Mouse (Mus musculus): Measurements from ENCODE around the gene Bex1. TPM values are rescaled to one million over a fixed set of nuclear protein-coding genes. Genes with fewer than 3 reads are reported as not detected.
A peak's percentile ranks its signal among the peaks of the same experiment; 100 is the strongest.

Gene Bex1
- total RNA-seq, 1 experiment from 2014 or later, result not detected

DNA sequence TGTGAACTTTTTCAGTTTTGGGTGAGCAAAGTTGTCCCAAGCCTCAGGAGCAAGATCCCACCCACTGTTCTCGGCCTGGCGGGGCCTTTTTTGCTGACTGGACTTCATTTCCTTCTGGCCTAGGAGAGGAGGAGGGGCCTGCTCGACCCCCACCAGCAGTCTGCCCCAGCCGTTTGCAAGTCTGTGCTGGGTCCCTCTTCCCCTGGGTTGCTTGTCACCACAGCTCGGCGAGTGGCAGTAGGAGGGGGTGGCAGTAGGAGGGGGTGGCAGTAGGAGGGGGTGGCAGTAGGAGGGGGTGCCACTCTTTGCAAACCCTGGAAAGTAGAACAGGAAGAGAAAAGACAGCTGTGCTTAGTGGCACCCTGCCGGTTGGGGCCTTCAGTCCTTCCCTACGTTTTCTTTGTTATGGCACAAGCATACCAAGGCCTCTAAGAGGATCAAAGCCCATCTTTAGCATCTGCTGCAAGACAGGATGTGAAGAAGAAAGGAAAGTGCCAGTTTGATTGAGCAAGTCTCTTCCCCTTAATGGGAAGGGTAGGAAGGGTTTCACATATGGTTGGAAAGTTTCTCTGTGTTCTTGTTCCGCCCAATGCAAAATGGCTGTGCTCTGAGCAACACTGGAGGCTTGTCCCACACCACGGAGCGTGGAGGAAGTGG, 34.3 kb downstream of the Bex1 start:
- no peak for ATAC-seq (replicated peaks; ENCODE audit: insufficient number of reproducible peaks, low FRiP score, low TSS enrichment, poor library complexity, severe bottlenecking)

DNA sequence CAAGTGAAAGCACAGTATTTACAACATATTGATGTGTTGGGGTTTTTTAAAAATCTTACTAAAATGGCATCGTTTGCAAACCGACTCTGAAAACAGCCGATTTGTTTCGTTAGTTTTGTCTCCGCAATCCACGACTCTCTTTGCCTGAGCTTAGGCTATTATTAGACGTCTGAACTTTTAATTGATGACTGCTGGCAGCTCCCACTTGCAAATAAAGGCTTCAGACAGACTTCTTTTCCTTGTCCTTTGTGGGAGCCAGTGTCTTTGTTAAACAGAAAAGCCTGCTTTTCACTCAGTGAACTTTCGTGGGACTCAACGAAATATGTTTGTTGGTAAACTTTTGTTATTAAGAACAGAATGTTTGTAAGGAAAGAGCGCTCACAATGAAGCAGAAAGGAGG, 42.5 kb downstream of the Bex1 start:
- ATAC-seq (replicated peaks; ENCODE audit: insufficient number of reproducible peaks, low FRiP score, low TSS enrichment, poor library complexity, severe bottlenecking), result no peak

DNA sequence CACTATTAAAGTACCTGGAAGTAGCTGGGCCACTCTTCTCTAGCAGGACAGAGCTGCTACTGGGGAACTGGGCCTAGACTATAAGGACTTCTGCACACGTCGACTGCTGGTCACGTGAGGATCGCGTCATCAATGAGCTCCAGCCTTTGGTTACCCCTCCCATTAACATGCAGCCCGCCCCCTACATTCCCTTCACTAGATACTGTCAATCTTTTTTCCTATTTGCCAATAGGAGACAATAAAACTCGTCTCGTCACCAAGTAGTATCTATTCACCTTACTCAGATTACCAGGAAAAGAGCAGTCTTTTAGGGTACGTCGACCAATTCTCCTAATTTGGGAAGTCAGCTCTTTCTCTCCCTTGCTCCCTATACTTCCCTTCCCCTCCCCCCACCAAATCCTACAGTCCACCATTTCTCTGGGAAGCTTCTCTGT, 43.2 kb downstream of the Bex1 start, which contains the start of gene Tceal8:
TSS of gene Tceal8 (minus strand) at position 225 of the 434 bp plus-strand sequence.
- ATAC-seq (replicated peaks; ENCODE audit: insufficient number of reproducible peaks, low FRiP score, low TSS enrichment, poor library complexity, severe bottlenecking), result peak; percentile 78

DNA sequence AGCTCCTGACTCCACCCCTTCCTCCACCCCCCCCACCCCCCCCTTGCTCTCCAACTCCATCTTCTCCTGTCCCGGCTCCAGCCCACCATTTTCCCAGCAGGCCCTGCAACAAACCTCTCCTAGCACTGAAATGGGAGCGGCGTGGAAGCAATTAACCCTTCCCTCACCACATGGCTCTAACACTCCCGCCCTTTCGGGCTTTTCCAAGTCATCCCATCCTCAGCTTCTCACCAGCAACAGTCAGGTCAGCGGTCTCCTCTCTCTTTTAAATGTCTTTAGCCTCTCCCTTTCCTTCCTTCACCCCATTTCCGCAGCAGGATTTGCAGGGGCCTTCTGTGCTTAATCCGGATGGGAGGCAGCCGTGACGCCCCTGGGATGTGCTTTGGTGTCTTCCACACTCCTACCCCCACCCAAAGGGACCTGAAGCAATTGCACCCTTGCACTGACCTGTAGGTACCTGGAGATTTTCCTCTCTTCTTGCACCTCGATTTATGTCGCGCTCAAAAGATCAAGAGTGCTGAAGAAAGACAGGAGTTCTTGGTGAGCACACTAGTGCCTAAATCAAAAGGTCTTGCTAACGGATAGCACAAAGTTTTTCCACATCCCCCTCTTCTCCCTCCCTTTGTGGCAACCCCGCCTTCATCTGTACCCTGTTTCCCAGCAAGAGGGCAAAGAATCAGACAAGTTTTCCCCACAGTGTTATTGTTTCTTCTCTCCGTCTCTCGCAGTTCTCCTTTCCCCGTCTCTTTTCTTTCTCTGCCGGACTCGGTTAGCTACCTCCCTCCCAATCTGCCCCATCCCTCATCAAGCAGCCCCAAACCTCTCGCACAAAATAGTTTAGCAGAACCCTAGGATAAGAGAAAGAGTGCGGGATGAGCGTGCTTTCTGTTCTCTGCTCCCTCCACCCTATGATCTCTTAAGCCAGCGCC, 43.9 kb downstream of the Bex1 start:
- ATAC-seq (replicated peaks; ENCODE audit: insufficient number of reproducible peaks, low FRiP score, low TSS enrichment, poor library complexity, severe bottlenecking), result no peak

- ATAC-seq (replicated peaks; ENCODE audit: insufficient number of reproducible peaks, low FRiP score, low TSS enrichment, poor library complexity, severe bottlenecking), result no peak
Observed at GRCm38 (mm10) chrX:136170625-136171024, 44.7 kb downstream of the Bex1 start.

Other genes starting within 250 kb of the Bex1 start
- not detected in 3 replicates for gene Arxes2, start 221.7 kb downstream of the Bex1 start, total RNA-seq (2017)
- gene Arxes1, start 182.1 kb downstream of the Bex1 start, total RNA-seq (2017), result not detected in 3 replicates
- gene Bex2, start 147.3 kb downstream of the Bex1 start, total RNA-seq (2017), result not detected in 3 replicates
- gene Nxf3, start 130.3 kb downstream of the Bex1 start, total RNA-seq (2017), result not detected in 3 replicates
- gene Bex4, start 76.5 kb downstream of the Bex1 start, total RNA-seq (2017), result not detected in 3 replicates
- 6.5 to 17.3 TPM (median 15.9 TPM) in 3 replicates for gene Tceal8, start 43.2 kb downstream of the Bex1 start, total RNA-seq (2017)
- not detected in 3 replicates for gene Tceal5, start 11.6 kb downstream of the Bex1 start, total RNA-seq (2017)
- not detected in 3 replicates for gene Tceal7, start 734 bp downstream of the Bex1 start, total RNA-seq (2017)
- 77.6 to 89.2 TPM (median 85.4 TPM) in 3 replicates for gene Tceal9, start 29.6 kb upstream of the Bex1 start, total RNA-seq (2017)
- gene Bex3, start 54.7 kb upstream of the Bex1 start, total RNA-seq (2017), result 18.0 to 32.2 TPM (median 21.1 TPM) in 3 replicates

Measured in monocyte, adult 5-6 weeks (primary cell).